Mouse (Mus musculus) spleen, postnatal 4 days (tissue): ENCODE data around the gene Nol3.
"Not testable (repeated sequence)": the region's sequence is repeated elsewhere in the genome, so short reads cannot be mapped to it uniquely, and the experiment has no call there.

Experiments used
- DNase-seq, 2 experiments: peaks; one replicate each; pipeline ENCODE4 v3.0.0; 2022; ENCODE audit warnings: low spot score in 2 of 2

Gene Nol3

DNA sequence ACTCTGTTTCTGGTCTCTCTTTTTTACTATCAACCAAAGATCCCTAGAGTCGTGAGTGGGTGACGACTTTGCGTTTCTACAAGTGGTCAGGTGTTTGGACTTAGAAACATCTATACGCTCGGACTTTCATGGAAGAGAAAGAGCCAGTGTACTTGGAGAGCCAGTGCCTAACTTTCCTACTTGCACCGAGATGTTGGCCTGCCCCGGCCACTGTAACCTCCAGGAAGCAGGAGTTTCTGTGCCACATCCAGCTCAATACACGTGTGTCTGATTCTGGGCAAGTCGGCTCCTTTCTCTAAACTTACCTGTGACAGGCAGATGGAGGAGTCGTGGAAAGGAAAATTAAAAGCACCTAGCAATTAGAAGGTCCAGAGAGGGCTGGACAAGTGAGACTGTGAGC is at the start of gene Nol3:
TSS of gene Nol3 (plus strand) at position 301 of the 400 bp plus-strand sequence.
- no peak for DNase-seq

DNA sequence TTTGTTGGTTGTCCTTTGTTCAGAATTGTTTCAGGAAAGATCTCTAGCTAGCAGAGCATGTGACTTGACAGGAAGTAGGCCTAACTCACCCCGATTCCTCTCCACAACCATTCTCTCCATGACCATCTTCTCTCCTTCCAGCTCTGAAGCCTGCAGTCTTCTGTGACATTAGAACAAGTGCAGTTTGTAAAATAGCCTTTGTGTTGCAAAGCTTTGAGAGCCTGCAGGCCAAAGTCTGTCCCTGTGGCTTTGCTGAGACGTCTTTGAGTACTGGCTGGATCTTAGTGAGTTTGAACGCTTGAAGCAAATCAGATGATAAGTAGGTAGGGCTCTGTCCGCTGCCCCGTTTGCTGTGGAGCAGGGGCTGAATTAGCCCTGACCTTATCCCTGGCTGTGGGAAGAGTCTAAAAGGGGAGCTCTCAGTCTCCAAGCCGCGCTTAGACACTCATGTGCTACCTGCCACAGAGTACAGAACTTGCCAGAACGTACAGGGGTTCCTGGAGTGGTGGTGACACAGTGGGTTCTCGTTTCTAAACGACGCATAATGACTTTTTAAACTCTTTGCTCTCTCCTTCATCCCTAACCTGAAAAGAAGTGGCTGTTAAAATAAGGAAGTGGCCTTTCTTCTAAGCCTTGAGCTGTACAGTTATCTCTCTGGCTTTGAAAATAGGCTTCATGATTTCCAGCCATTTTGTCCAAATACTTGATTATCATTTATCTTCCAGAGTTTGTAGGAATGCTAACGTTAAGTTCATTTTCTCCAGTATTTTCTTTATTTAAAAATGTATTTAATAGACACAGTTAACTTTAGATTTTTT is 44.2 kb upstream of the Nol3 start:
- DNase-seq: no peak

GRCm38 (mm10) chr8:105232321-105232693 is 43.6 kb upstream of the Nol3 start:
- DNase-seq: not testable (repeated sequence)

GRCm38 (mm10) chr8:105233126-105233935 is 42.6 kb upstream of the Nol3 start:
- DNase-seq: no peak

- no peak for DNase-seq
Observed at GRCm38 (mm10) chr8:105235206-105235605, 40.7 kb upstream of the Nol3 start.

GRCm38 (mm10) chr8:105237442-105238142 is 38.3 kb upstream of the Nol3 start:
- DNase-seq: no peak

- no peak for DNase-seq
Observed at GRCm38 (mm10) chr8:105241016-105241415, 34.9 kb upstream of the Nol3 start.

- DNase-seq: no peak
Observed at GRCm38 (mm10) chr8:105251954-105252353, 24.0 kb upstream of the Nol3 start.

- DNase-seq: no peak
Observed at GRCm38 (mm10) chr8:105252680-105253537, 23.0 kb upstream of the Nol3 start.

- DNase-seq: peak in 1 of 2 experiments; percentile 63
Observed at GRCm38 (mm10) chr8:105253766-105254151, 22.2 kb upstream of the Nol3 start.

DNA sequence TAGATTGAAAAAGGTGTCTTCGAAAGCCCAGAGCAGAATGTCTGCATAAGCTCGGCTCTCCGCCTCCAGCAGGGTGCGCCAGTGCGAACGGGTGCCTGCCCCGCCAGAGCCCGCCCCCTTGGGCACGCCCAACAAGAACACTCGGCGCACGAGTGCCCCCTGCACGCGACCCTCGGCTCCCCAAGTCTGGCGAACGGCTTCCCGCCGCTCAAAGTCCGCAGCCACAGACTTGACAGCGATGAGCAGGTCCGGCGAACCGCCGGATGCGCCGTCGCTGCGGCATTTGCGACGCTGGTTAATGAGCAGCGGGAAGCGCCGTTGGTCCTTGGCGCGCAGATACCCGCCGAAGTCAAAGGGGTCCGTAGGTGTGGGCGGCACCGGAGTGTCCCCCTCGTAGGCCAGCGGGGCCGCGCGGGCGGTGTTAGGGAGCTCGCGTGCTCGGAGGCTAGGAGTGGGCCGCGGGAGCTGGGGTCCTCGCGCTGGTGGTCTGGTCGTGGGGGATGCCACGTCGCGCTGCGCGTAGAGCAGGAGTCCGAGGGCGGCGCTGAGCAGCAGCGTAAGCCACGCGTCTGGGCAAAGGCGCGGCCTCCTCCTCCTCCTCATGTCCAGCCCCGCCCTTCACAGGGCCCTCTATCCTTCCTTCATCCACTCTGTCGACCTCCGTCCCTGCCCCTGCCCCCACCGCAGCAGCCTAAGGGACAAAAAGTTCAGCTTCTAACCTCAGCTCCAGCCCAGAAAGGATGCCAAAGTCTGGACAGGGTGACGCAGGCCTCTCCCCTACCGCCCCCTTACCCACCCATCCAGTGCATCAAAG is 21.6 kb upstream of the Nol3 start:
- peak; percentile 90 to 97 for DNase-seq

DNA sequence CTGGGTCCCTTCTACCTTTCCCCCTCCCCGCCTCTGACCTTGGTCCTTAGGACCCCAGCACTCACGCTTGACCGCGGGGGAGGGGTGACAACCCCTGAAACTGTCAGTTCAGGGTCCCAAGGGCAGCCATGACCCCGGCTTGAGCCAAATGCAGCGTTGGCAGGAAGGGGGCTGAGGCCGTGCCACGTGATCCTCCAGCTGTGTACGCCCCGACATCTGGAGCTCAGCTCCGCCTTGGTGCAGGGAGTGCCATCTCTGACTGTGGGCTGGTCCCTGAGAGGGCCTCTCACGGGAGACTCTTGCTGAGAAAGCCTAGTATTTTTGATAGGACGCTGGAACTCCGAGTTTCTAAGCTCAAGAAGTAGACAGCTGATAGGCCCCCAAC is 21.0 kb upstream of the Nol3 start, which contains the start of gene B3gnt9:
TSS of gene B3gnt9 (minus strand) at position 188 of the 385 bp plus-strand sequence.
- DNase-seq: peak; percentile 70 to 81

DNA sequence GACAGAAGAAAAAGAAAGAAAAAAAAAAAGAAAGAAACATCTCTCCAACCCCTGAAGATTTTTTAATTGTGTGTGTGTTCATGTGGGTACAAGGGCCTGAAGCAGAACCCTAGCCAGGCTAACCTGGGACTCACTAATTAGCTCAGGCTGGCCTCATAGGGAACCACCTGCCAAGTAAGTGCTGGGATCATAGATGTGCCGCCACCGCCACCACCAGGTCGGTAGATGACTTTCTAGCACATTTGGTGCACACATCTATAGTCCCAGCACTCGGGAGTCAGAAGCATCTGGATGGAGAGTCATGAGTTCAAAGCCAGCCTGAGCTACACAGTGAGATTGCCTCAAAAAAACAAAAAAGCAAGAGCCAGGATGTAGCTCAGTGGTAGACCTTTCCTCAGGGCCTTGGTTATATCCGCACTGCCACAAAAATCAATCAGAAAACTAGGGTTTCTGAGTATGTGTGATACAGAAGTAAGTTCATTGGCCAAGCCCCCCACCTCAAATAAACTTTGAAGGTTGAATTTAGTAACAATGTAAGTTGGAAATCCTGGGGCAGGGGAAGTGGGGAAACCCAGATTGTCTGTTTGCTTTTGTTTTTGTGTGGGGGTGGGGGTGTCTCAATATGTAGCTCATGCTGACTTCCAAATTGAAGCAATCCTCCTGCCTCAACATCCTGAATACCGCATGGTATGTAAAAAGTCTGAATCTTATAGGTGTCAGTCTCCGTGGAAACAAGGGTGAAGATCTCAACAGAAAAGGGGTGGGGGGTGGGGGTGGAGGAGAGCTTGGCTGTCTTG is 18.4 kb upstream of the Nol3 start:
- DNase-seq: no peak

DNA sequence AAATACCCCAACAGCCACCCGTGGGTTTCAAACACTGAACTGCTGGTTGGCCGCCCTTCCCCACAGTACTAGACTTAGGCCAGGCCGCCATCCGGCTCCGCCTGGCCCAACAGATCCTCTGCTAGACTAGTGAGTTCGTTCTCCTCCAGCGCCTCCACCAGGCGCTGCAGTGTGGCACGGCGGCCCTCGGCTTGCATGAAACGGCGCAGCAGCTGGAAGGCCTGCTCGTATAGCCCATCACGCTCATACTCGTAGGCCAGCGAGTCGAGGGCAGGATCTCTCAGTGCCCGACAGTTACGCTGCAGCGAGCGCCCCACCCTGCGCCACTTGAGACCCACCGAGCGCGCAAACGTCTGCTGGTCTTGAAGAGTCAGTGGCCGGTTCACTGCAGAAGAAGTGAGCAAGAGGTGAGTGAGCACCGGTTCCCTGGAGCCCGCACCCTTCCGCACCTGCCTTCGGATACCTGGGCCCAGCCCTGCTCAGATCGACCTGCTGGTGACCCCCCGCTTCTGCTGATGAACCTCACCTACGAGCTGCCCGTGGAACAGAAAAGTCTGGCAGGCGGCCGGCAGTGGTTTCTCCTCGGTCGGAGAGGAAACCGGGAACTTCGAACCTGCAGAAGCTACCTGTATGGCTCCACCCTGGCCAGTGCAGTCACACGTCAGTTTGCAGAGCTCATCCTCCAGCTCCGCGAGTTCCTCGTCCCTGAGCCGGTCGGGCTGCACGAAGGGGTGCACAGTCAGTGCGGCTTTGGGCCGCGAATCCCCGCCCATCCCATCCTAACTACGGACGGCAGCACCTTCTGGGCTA is 16.8 kb upstream of the Nol3 start:
- DNase-seq: peak in 1 of 2 experiments; percentile 69

GRCm38 (mm10) chr8:105259721-105260320 is 16.1 kb upstream of the Nol3 start:
- peak; percentile 77 to 95 for DNase-seq

DNA sequence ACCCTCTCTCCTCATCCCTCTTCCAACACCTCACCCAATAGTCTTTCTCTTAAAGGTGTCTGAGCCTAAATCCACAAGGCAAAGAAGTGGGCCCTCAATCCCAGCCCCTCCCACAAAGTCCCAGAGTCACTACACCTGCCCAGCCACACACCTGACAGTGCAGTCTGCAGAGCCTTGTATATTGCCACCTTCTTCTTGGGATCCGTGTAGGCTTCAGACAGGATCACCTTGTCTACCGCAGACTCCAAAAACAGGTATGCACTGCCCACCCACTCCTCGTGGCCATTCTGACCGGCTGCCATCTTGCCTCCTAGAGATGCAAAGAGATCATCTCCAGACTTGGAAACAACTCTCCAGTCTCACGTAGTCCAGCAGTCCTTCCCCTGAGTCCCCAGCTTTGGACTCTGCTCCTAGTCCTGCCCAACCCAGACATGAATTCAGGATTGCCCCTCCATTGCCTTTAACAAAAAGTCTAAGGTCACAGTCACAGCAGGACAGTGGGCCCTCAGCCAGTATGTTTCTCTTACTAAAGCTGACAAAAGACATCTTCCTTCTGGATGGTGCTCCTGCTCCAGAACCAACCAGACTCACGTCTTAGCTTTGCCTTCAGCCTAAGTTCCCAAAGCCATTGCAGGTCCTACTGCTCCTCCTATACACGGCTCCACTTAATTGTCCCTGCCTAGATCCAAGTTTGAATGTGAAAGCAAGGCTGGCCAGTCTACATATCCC is 15.4 kb upstream of the Nol3 start:
- no peak for DNase-seq

DNA sequence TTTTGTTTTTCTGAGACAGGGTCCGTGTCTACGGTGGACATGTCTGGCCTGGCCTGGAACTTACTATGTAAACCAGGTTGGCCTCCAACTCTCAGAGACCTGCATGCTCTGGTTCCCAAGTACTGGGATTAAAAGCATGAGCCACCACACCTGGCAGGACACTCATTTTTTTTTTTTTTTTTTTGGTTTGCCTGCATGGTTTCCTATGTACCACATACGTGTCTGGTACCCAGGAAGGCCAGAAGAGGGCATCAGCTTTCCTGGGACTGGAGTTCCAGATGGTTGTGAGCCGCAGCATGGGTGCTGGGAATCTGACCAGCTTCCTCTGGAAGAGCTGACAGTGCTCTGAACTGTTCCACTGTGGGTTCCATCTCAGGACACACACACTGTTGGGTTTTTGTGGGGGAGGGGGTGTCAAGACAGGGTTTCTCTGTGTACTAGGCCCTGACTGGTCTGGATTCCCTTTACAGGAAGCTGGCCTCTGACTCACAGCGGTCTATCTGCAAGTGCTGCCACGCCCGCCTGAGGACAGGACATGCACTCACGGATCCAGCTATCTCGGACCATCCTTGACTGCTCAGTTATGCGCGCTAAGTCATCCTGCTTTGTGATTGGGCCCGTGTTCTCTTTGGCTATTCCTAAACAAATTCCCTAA is 14.5 kb upstream of the Nol3 start:
- no peak for DNase-seq
